Mouse (Mus musculus) cerebellum, adult 9-10 months (tissue): ENCODE data around the gene Evx1.

ENCODE experiments used
- DNase-seq: peaks from one replicate; pipeline ENCODE4 v3.0.0; 2022

Evx1 gene

GRCm38 (mm10) chr6:52291021-52291860, 22.1 kb upstream of the Evx1 start:
- DNase-seq: no peak

GRCm38 (mm10) chr6:52292328-52292727, 21.0 kb upstream of the Evx1 start:
- no peak for DNase-seq

GRCm38 (mm10) chr6:52294616-52295015, 18.7 kb upstream of the Evx1 start:
- DNase-seq: no peak

GRCm38 (mm10) chr6:52298511-52298910, 14.8 kb upstream of the Evx1 start:
- DNase-seq: no peak

- DNase-seq: no peak
These were observed 12.5 kb upstream of the Evx1 start for GRCm38 (mm10) chr6:52300806-52301205.

- DNase-seq: no peak
These were observed 9.9 kb upstream of the Evx1 start for GRCm38 (mm10) chr6:52303426-52303825.

- DNase-seq: no peak
These were observed 7.4 kb upstream of the Evx1 start for GRCm38 (mm10) chr6:52305877-52306389.

GRCm38 (mm10) chr6:52309766-52310165, 3.5 kb upstream of the Evx1 start:
- DNase-seq: no peak

- DNase-seq: no peak
These were observed 2.9 kb upstream of the Evx1 start for GRCm38 (mm10) chr6:52310366-52310765.

GRCm38 (mm10) chr6:52311661-52312557, 1.4 kb upstream of the Evx1 start:
- DNase-seq: no peak

GRCm38 (mm10) chr6:52312558-52312915, 761 bp upstream of the Evx1 start:
- DNase-seq: no peak

GRCm38 (mm10) chr6:52314304-52315100, 1.2 kb downstream of the Evx1 start:
- DNase-seq: no peak

- no peak for DNase-seq
These were observed 2.4 kb downstream of the Evx1 start for GRCm38 (mm10) chr6:52315441-52316412.

GRCm38 (mm10) chr6:52316413-52317184, 3.3 kb downstream of the Evx1 start:
- no peak for DNase-seq

- no peak for DNase-seq
These were observed 4.3 kb downstream of the Evx1 start for GRCm38 (mm10) chr6:52317461-52318180.

- DNase-seq: no peak
These were observed 5.0 kb downstream of the Evx1 start for GRCm38 (mm10) chr6:52318271-52318670.

GRCm38 (mm10) chr6:52319956-52320690, 6.8 kb downstream of the Evx1 start:
- DNase-seq: no peak

GRCm38 (mm10) chr6:52320966-52321825, 7.9 kb downstream of the Evx1 start:
- DNase-seq: no peak
